Mouse (Mus musculus) E14TG2a.4 (cell line): ENCODE data around the gene Lrrc26.

Experiments used
- H3K27me3 ChIP-seq: 2 replicates; pipeline ENCODE4 v1.6.1; 2014; ENCODE audit warnings: low read length, control low read depth; ENCODE audit not compliant: insufficient read depth
- H3K36me3 ChIP-seq: 2 replicates; pipeline ENCODE4 v1.6.1; 2014; ENCODE audit warnings: low read length, control low read depth; ENCODE audit not compliant: insufficient read depth
- H3K4me1 ChIP-seq: replicated peaks from 2 replicates; pipeline ENCODE4 v1.6.1; 2014; ENCODE audit warnings: low read depth, low read length, control low read depth
- H3K4me3 ChIP-seq: replicated peaks from 2 replicates; pipeline ENCODE4 v1.5.1; 2014; ENCODE audit warnings: mild to moderate bottlenecking, low read length
- H3K9me3 ChIP-seq: 2 replicates; pipeline ENCODE4 v1.6.1; 2014; ENCODE audit warnings: low read length, control low read depth
- CTCF ChIP-seq: conservative IDR thresholded peaks from 2 replicates; pipeline ENCODE4 v1.5.1; 2014; ENCODE audit warnings: low read length
- NANOG ChIP-seq: IDR thresholded peaks from 2 replicates; pipeline ENCODE4 v1.6.1; 2014; ENCODE audit warnings: borderline replicate concordance, low read length, mixed read lengths
- POU5F1 ChIP-seq: IDR thresholded peaks from 2 replicates; pipeline ENCODE4 v1.6.1; 2014; ENCODE audit warnings: low read length, borderline replicate concordance

Lrrc26 gene

GRCm38 (mm10) chr2:25263623-25264285 lies 26.0 kb upstream of the Lrrc26 start:
- H3K9me3 ChIP-seq: no peaks in the 10 kb centered on the region
- H3K27me3 ChIP-seq: peaks cover 10% of the 10 kb centered on the region
- no peak for TF ChIP-seq POU5F1
- TF ChIP-seq NANOG: no peak
- no peak for TF ChIP-seq CTCF
- H3K4me3 ChIP-seq: peak overlapping the region; percentile 95
- peaks cover 53% of the 10 kb centered on the region for H3K36me3 ChIP-seq
- peaks cover 64% of the 10 kb centered on the region for H3K4me1 ChIP-seq

- Histone ChIP-seq H3K4me3 (peak overlapping the region; percentile 95), H3K27me3 (peaks cover 10% of the 10 kb centered on the region), H3K36me3 (peaks cover 58% of the 10 kb centered on the region), H3K9me3 (no peaks in the 10 kb centered on the region), H3K4me1 (peaks cover 63% of the 10 kb centered on the region)
- no peak for TF ChIP-seq CTCF
- TF ChIP-seq NANOG: no peak
- no peak for TF ChIP-seq POU5F1
These were observed 25.4 kb upstream of the Lrrc26 start for GRCm38 (mm10) chr2:25264286-25264660.

GRCm38 (mm10) chr2:25264851-25265250 lies 24.9 kb upstream of the Lrrc26 start:
- Histone ChIP-seq H3K9me3 (no peaks in the 10 kb centered on the region), H3K27me3 (peaks cover 10% of the 10 kb centered on the region), H3K36me3 (peaks cover 64% of the 10 kb centered on the region), H3K4me1 (peaks cover 64% of the 10 kb centered on the region), H3K4me3 (peak overlapping the region; percentile 95)
- no peak for TF ChIP-seq POU5F1
- no peak for TF ChIP-seq CTCF
- no peak for TF ChIP-seq NANOG

- TF ChIP-seq POU5F1: no peak
- TF ChIP-seq CTCF: no peak
- Histone ChIP-seq H3K4me1 (peaks cover 75% of the 10 kb centered on the region), H3K9me3 (no peaks in the 10 kb centered on the region), H3K27me3 (peaks cover 10% of the 10 kb centered on the region), H3K4me3 (peak overlapping the region; percentile 60), H3K36me3 (peaks cover 76% of the 10 kb centered on the region)
These were observed 23.6 kb upstream of the Lrrc26 start for GRCm38 (mm10) chr2:25265897-25266656.

- Histone ChIP-seq H3K4me1 (peaks cover 76% of the 10 kb centered on the region), H3K36me3 (peaks cover 82% of the 10 kb centered on the region), H3K4me3 (peak overlapping the region; percentile 60), H3K9me3 (no peaks in the 10 kb centered on the region), H3K27me3 (peaks cover 10% of the 10 kb centered on the region)
- no peak for TF ChIP-seq CTCF
- TF ChIP-seq POU5F1: no peak
- no peak for TF ChIP-seq NANOG
These were observed 23.0 kb upstream of the Lrrc26 start for GRCm38 (mm10) chr2:25266720-25267119.

- H3K4me3 ChIP-seq: peak overlapping the region; percentile 60
- peaks cover 83% of the 10 kb centered on the region for H3K36me3 ChIP-seq
- peaks cover 74% of the 10 kb centered on the region for H3K4me1 ChIP-seq
- peaks cover 10% of the 10 kb centered on the region for H3K27me3 ChIP-seq
- no peak for TF ChIP-seq POU5F1
- no peak for TF ChIP-seq CTCF
- no peak for TF ChIP-seq NANOG
- no peaks in the 10 kb centered on the region for H3K9me3 ChIP-seq
These were observed 22.5 kb upstream of the Lrrc26 start for GRCm38 (mm10) chr2:25267241-25267640.

GRCm38 (mm10) chr2:25267746-25268309 lies 21.9 kb upstream of the Lrrc26 start:
- no peak for TF ChIP-seq CTCF
- no peak for TF ChIP-seq NANOG
- TF ChIP-seq POU5F1: no peak
- peaks cover 77% of the 10 kb centered on the region for H3K4me1 ChIP-seq
- H3K27me3 ChIP-seq: peaks cover 10% of the 10 kb centered on the region
- peaks cover 83% of the 10 kb centered on the region for H3K36me3 ChIP-seq
- H3K9me3 ChIP-seq: no peaks in the 10 kb centered on the region
- H3K4me3 ChIP-seq: 0 out of 2 replicates have a peak overlapping the region, but pooled peaks have one; percentile 60

- TF ChIP-seq CTCF (no peak), POU5F1 (no peak), NANOG (no peak)
- H3K4me3 ChIP-seq: peak within 1 kb of the TSS; percentile 95
- peaks cover 51% of the 10 kb centered on the region for H3K4me1 ChIP-seq
These were observed 17.7 kb upstream of the Lrrc26 start, which contains the start of the genes Ssna1 and Anapc2 for GRCm38 (mm10) chr2:25271827-25272511. TSS of gene Ssna1 (minus strand) at chr2:25272438. TSS of gene Anapc2 (plus strand) at chr2:25272478.

More at GRCm38 (mm10) chr2:25271827-25272511, 17.7 kb upstream of the Lrrc26 start, which contains the start of the genes Ssna1 and Anapc2:
- Histone ChIP-seq H3K36me3 (peaks cover 88% of the 10 kb centered on the region), H3K9me3 (no peaks in the 10 kb centered on the region), H3K27me3 (no peaks in the 10 kb centered on the region)
